Mouse (Mus musculus) telencephalon, adult 2 months (tissue): Measurements from ENCODE around the gene Dcaf11.

ENCODE experiments used
- DNase-seq: peaks from one replicate; pipeline ENCODE4 v3.0.0-alpha.2; 2011; ENCODE audit warnings: low read depth, low spot score

Dcaf11 gene

GRCm38 (mm10) chr14:55557003-55557402 is 2.8 kb upstream of the Dcaf11 start:
- no peak for DNase-seq

GRCm38 (mm10) chr14:55557587-55557986 is 2.2 kb upstream of the Dcaf11 start:
- no peak for DNase-seq

DNA sequence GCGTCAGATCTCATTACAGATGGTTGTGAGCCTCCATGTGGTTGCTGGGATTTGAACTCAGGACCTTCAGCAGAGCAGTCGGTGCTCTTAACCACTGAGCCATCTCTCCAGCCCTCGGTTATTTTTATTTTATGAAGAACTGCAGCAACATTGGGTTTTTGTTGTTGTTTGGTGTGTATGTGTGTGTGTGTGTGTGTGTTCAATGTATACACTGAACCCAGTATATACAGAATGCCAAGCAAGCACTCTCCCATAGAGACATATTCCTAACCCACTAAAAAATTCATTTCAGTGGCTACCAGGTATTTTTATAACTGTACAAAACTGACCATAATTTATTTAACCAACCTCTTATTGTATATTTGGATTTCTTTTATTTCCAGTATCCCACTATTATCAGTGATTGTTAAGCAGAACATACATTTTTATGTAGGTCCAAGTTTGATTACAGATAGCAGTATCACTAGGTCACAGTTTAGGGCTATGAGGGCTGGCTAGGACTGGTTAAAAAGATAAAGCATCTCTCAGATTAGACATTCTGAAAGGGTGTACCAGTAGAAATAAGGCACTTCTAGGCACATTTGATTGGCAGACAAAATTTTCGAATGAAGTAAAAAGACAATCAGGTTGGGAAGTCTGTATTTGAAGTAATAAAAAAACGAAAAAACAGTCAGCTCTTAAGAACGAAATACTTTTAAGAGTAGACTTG is 912 bp upstream of the Dcaf11 start:
- DNase-seq = no peak

GRCm38 (mm10) chr14:55560202-55561073 is 632 bp downstream of the Dcaf11 start, which contains the start of gene A730061H03Rik:
TSS of gene A730061H03Rik (minus strand) at chr14:55560406.
- peak; percentile 100 for DNase-seq

DNA sequence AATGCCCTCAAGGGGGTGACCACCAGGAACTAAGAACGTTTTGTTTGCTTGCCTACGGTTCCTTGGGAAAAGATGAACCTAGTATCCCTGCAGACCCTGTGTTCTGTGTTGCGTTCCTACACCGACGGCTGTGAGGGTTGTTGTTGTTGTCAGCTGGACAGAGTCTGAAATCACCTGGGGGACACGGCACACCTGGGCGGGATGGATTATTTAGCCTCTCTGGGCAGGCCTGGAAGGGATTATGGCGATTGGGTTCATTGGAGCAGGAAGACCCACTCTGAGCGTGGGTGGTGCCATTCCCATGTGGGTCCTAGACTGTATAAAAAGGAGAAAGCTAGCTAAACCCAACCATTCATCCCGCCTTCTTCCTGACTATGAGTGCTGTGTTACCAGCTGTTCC is 2.1 kb downstream of the Dcaf11 start:
- no peak for DNase-seq

- DNase-seq = no peak
Measured at GRCm38 (mm10) chr14:55563249-55563648, 3.4 kb downstream of the Dcaf11 start.

GRCm38 (mm10) chr14:55565748-55566147 is 5.9 kb downstream of the Dcaf11 start:
- no peak for DNase-seq

- DNase-seq = no peak
Measured at GRCm38 (mm10) chr14:55567496-55567895, 7.7 kb downstream of the Dcaf11 start.

GRCm38 (mm10) chr14:55570588-55570987 is 10.8 kb downstream of the Dcaf11 start:
- no peak for DNase-seq

DNA sequence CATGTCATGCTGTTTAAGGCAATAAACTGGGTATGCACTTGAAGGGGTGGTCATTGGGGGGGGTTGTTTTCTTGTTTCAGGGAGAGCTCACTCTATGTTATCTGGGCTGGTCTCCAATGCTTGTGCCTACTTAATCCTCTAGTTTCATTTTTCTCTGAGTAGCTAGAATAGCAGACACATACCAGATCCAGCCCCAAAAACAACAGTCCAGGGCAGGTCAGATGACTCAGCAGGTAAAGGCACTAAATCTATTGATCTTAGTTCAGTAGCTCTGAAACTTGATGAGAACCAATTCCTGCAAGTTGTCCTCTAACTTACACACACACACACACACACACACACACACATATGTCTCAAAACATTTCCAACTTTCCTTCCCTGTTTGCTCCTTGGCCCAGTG is 12.0 kb downstream of the Dcaf11 start:
- no peak for DNase-seq

GRCm38 (mm10) chr14:55575302-55575701 is 15.5 kb downstream of the Dcaf11 start, which contains the start of gene Fitm1:
TSS of gene Fitm1 (plus strand) at chr14:55575617.
- no peak for DNase-seq

DNA sequence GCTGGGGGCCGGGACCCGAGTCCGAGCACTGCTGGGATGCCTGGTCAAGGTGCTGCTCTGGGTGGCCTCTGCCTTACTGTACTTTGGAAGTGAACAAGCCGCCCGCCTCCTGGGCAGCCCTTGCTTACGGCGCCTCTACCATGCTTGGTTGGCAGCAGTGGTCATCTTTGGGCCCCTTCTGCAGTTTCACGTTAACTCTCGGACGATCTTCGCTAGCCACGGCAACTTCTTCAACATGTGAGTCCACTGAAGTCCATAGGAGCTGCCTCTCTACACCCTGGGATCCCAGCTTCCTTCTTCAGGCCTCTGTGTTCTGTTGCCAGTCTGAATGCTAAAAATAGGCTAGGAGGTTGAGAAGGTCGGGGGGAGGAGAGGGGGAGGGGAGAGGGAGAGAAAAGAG is 15.9 kb downstream of the Dcaf11 start:
- no peak for DNase-seq

GRCm38 (mm10) chr14:55576376-55576775 is 16.6 kb downstream of the Dcaf11 start:
- DNase-seq = no peak

DNA sequence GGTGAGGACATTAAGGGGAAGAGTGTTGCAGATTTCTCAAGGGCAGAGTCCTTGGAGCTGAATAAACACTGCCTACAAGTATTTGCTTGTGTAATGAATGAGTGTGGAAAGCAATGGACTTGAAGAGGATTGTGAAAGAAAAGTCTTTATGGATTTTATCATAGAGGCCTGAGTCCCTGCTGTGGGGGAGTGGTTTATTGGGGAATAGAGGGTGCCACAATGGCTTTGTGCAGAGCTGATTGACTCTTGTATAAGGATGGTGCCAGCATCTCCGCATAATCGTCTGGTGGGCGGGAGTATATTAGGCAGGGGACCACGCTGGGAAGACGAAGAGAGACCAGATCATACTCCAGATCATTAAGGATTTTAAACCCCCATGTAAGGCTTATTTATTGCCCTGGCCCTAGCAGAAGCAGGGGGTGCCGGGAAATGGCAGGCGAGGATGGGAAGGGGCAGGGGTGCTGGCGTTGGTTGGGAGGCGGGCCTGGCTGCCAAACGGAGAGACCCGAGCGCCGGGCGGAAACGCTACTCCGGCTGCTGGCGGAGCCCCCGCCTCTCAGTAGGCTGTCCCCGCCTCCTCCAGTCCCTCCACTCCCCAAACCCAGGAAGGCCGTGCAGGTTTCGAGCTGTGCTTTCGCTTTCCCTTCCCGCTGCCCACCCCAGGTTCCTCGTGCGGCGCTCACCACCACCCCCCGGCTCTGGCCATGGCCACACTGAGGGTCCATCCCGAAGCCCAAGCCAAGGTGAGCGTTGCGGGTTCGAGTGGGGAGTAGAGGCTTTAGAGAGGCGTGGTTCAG is 18.3 kb downstream of the Dcaf11 start, which contains the start of gene Psme1:
TSS of gene Psme1 (plus strand) at position 253 of the 797 bp plus-strand sequence.
- DNase-seq = peak; percentile 28

GRCm38 (mm10) chr14:55578668-55579269 is 19.0 kb downstream of the Dcaf11 start:
- DNase-seq = no peak

GRCm38 (mm10) chr14:55579511-55580496 is 20.0 kb downstream of the Dcaf11 start:
- no peak for DNase-seq

DNA sequence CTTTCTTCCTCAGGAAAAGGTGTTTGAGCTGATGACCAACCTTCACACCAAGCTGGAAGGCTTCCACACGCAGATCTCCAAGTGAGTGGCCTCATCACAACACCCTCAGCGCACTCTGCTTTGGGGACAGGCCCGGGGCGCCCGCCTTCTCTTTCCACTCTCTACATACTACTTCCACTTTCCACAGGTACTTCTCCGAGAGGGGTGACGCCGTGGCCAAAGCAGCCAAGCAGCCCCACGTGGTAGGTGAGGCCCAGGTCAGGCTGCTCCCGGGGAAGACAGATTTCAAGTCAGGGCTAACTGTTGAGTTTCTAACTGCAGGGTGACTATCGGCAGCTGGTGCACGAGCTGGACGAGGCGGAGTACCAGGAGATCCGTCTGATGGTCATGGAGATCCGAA is 20.9 kb downstream of the Dcaf11 start:
- no peak for DNase-seq

DNA sequence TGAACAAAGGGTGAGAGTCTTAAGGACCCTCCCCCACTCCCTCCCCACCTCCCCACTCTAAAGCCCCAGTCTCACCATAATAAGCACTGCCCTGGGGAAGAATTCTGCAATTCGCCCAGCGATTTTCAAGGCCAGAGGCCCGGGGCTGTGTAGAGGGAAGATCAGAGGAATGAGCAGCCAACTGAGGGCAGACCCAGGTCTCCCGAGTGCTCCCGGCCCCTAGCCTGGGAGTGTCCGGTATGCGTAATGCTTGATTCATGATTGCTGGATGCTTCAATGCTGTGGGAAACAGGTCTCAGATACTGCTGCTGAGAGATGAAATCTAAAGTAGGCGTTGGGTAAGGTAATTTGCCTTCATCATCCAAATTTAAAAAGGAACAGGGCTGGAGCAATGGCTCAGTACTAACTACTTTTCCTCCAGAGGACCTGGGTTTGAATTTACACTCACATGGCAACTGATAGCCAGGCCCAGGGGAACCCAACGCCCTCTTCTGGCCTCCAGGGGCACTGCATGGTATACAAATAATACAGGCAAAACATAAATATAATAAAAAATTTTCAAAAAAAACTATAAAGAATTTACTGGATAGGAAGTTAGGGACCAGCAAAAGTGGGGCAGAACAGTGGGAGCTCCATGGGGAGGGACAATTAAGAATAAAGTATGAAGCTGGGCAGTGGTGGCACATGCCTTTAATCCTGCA is 22.3 kb downstream of the Dcaf11 start:
- no peak for DNase-seq

DNA sequence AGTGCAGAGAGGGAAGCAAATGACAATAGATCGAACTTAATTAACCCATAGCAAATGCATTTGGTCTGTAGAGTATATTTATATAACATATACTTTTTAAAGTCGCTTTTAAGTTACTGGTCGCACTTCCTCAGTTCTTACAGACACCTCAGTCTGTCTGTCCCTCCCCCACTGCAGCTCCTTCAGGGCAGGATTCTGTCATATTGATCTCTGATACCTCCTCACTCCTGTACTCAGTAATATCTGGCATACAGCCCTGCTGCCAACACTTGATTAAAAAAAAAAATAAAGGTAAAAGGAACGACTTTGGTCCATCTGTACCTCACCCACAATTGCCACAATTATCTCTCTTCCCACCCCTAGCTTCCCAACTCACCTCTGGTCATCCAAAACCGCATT is 24.5 kb downstream of the Dcaf11 start:
- DNase-seq = no peak
